Mouse (Mus musculus) embryonic facial prominence, embryonic 15.5 days (tissue): ENCODE data around the gene Clybl. TPM values are rescaled to one million over a fixed set of nuclear protein-coding genes. Genes with fewer than 3 reads are reported as not detected.

ENCODE experiments used
- ATAC-seq: fragments of 200-750 bp; cut with Nextera tagmentation; 2 replicates; pipeline ENCODE4 v1.8.0; 2017; ENCODE audit warnings: low read depth, moderate TSS enrichment; ENCODE audit not compliant: insufficient number of reproducible peaks, low FRiP score, low TSS enrichment
- H3K27ac ChIP-seq: fragments of 300-500 bp; sonication (generic); replicated peaks from 2 replicates; pipeline ENCODE4 v1.5.1; 2015; ENCODE audit warnings: mild to moderate bottlenecking, inconsistent platforms
- H3K27me3 ChIP-seq: fragments of 300-500 bp; sonication (generic); 2 replicates; pipeline ENCODE4 v1.6.1; 2015; ENCODE audit warnings: inconsistent platforms
- H3K36me3 ChIP-seq: fragments of 300-500 bp; sonication (generic); 2 replicates; pipeline ENCODE4 v1.6.1; 2015; ENCODE audit warnings: mild to moderate bottlenecking, inconsistent platforms
- H3K4me1 ChIP-seq: fragments of 300-500 bp; sonication (generic); 2 replicates; pipeline ENCODE4 v1.6.1; 2015; ENCODE audit warnings: inconsistent platforms
- H3K4me2 ChIP-seq: fragments of 300-500 bp; sonication (generic); replicated peaks from 2 replicates; pipeline ENCODE4 v1.6.1; 2015; ENCODE audit warnings: mild to moderate bottlenecking, inconsistent platforms
- H3K4me3 ChIP-seq: fragments of 300-500 bp; sonication (generic); replicated peaks from 2 replicates; pipeline ENCODE4 v1.5.1; 2015; ENCODE audit warnings: mild to moderate bottlenecking, inconsistent platforms
- H3K9ac ChIP-seq: fragments of 300-500 bp; sonication (generic); 2 replicates; pipeline ENCODE4 v1.6.1; 2015; ENCODE audit warnings: inconsistent platforms
- H3K9me3 ChIP-seq: fragments of 300-500 bp; sonication (generic); replicated peaks from 2 replicates; pipeline ENCODE4 v1.6.1; 2016; ENCODE audit warnings: inconsistent platforms
- WGBS: fragments of 180-500 bp; shearing (Covaris S2); methylation state at CpG from one replicate; pipeline ENCODE4 v1.1.7; 2015; 5-methylcytosine and 5-hydroxymethylcytosine counted together
- polyA plus RNA-seq: library from polyadenylated mRNA; unstranded; fragments of >200 nt; fragmentation: Nextera tagmentation; extraction: Ambion mirVana; gene quantifications from 2 replicates; pipeline ENCODE4 v1.2.1, GENCODE M21; 2015

The Clybl gene
- polyA plus RNA-seq, 1 experiment from 2014 or later: 24.0 TPM

- no peak for ATAC-seq
- no peak overlapping the region for H3K4me2 ChIP-seq
- no peaks in the 10 kb centered on the region for H3K9me3 ChIP-seq
- H3K27ac ChIP-seq: no peak overlapping the region
- H3K4me1 ChIP-seq: no peaks in the 10 kb centered on the region; the same call in 1 of the 2 replicates
- H3K9ac ChIP-seq: no peak overlapping the region
- no peaks in the 10 kb centered on the region for H3K36me3 ChIP-seq
- H3K4me3 ChIP-seq: no peak overlapping the region
- H3K27me3 ChIP-seq: peaks cover 18% of the 10 kb centered on the region
Measured at GRCm38 (mm10) chr14:122251346-122251745, 69.8 kb downstream of the Clybl start.

- 6% methylated on average over 21 of the region's 21 CpGs for WGBS
- Histone ChIP-seq H3K9me3 (no peaks in the 10 kb centered on the region), H3K4me3 (no peak overlapping the region), H3K36me3 (no peaks in the 10 kb centered on the region), H3K9ac (no peak overlapping the region), H3K4me1 (no peaks in the 10 kb centered on the region; the same call in 1 of the 2 replicates), H3K27me3 (peaks cover 37% of the 10 kb centered on the region), H3K4me2 (no peak overlapping the region), H3K27ac (no peak overlapping the region)
- ATAC-seq: no peak
Measured at GRCm38 (mm10) chr14:122255562-122256260, 74.2 kb downstream of the Clybl start.

DNA sequence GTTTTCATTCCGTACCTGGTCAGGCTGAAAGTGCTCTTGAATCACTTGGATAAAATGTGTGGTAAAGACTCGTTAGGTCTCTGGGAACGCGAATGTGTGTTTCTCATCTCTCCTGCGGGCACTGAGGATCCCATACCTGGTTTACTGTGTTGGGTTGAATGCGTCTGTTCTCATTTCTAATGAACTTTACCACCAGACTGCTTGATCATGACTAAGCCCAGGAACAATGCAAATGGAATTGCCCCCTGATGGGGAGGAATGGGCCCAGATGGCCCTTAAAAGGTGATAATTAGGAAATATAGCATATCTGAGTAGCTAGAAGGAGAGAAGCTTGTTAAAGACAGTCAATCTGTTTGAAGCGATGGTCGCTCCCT lies 74.7 kb downstream of the Clybl start:
- no peaks in the 10 kb centered on the region for H3K9me3 ChIP-seq
- no peak for ATAC-seq
- no peak overlapping the region for H3K9ac ChIP-seq
- 22% methylated on average over 8 of the region's 8 CpGs for WGBS
- no peaks in the 10 kb centered on the region for H3K36me3 ChIP-seq
- no peak overlapping the region for H3K4me2 ChIP-seq
- no peak overlapping the region for H3K4me3 ChIP-seq
- H3K4me1 ChIP-seq: no peaks in the 10 kb centered on the region; the same call in 1 of the 2 replicates
- H3K27ac ChIP-seq: no peak overlapping the region
- H3K27me3 ChIP-seq: peaks cover 37% of the 10 kb centered on the region

DNA sequence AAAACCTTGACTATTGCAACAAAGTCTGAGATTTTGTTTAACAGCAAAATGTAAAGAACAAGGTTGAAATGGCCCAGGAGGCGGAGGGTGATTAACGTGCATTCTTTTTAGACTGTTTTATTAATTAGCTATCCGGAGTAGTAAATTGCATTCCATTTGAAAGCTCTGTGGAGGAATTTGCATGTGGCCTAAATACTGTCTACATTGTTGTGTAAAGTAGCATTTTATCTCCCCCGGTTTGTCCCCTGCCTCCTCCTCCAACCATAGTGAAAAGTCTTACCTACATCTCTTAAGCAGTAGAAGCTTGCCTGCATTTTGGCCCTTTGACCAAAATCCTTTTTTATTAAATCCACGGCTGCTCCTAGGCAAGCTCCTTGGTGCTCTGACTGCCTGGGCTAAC lies 76.8 kb downstream of the Clybl start:
- Histone ChIP-seq H3K36me3 (no peaks in the 10 kb centered on the region), H3K9me3 (no peaks in the 10 kb centered on the region), H3K4me3 (no peak overlapping the region), H3K27me3 (peaks cover 37% of the 10 kb centered on the region), H3K9ac (no peak overlapping the region), H3K4me1 (no peaks in the 10 kb centered on the region; the same call in 1 of the 2 replicates), H3K27ac (no peak overlapping the region), H3K4me2 (no peak overlapping the region)
- 45% methylated on average over 5 of the region's 5 CpGs for WGBS
- no peak for ATAC-seq

DNA sequence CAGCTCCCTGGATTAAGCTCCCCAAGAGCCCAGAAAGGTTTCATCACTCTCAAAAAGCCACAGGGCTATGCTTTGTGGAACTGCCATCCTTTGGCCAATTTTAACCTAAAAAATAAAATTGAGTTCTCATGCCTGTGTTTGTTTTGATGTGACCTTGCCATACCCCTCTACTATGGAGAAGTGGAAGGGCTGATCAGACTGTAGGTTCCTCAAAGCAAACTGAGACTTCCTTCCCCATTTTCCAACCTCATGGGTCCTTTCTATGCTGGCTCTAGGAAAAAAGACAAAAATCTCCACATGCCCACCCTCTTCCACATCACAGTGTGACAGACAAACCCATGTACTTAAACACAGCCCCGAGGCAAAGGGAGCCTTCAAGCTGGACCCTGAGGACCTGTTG lies 79.7 kb downstream of the Clybl start:
- Histone ChIP-seq H3K4me3 (no peak overlapping the region), H3K27ac (no peak overlapping the region), H3K9me3 (no peaks in the 10 kb centered on the region), H3K27me3 (peaks cover 20% of the 10 kb centered on the region), H3K36me3 (no peaks in the 10 kb centered on the region), H3K4me1 (no peaks in the 10 kb centered on the region), H3K9ac (no peak overlapping the region), H3K4me2 (no peak overlapping the region)
- ATAC-seq: no peak
- whole genome bisulfite sequencing: 84% methylated on average over 1 of the region's 1 CpGs

DNA sequence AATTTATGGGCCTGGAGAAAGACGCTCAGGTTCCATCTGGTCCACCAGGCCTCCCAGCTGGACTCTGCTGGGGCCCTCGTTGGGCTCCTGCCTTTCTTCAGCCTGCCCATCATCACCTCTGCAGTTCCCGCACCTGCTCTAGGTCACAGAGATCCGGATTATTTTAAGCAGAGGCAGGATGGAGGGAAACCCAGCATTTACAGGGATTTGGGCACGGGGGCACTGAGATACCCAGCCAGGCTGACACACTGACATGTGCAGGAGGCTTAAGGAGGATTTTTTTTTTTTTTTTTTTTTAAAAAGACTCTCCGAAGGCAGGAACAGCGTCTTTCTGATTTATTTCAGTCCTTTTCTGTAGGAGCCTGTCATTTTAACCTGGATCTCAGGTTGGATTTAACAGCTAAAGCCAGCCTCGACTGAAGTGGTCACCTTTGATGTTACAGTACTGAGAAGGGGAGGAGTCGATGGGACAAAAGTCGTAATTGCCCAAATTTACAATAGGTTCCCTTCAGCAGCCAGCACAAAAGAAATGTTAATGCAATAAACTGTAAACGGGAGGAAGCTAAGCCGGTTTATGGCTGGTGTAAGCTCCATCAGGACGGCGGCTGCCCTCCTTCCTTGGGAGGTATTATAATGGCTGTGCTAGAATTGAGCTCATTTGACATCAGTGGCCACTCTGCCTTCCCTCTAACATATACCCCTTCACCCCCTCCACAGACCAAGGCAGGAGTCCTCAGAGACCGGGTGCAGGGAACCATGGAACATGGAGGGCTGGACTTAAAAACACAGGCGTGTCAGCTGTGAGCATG lies 81.6 kb downstream of the Clybl start:
- WGBS: 45% methylated on average over 16 of the region's 16 CpGs

DNA sequence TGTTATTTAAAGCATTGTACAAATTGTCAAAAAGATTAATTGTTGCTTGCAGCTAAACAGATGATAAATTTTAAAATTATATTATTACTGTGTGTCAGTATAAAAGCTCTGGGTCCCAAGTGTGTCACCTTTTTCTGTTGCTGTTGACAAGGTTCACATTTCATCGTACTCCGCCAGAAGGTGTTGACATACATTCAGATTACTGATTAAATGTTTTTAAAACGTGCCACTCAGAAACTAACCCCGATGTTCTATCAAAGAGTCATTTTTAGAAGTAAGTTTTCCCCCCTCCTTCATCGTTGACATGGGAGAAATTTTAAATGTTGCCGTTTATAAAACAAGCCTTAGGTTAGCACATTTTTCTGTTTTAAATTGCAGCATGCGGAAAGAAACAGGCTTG lies 83.7 kb downstream of the Clybl start:
- Histone ChIP-seq H3K4me1 (no peaks in the 10 kb centered on the region), H3K36me3 (no peaks in the 10 kb centered on the region), H3K9ac (no peak overlapping the region), H3K27me3 (no peaks in the 10 kb centered on the region), H3K27ac (no peak overlapping the region), H3K4me3 (no peak overlapping the region), H3K9me3 (no peaks in the 10 kb centered on the region), H3K4me2 (no peak overlapping the region)
- 58% methylated on average over 7 of the region's 7 CpGs for WGBS
- no peak for ATAC-seq

More for the DNA sequence above, 81.6 kb downstream of the Clybl start:
- Histone ChIP-seq H3K4me1 (no peaks in the 10 kb centered on the region), H3K27ac (no peak overlapping the region), H3K27me3 (peaks cover 8% of the 10 kb centered on the region; the same call in 1 of the 2 replicates), H3K9ac (no peak overlapping the region), H3K4me3 (no peak overlapping the region), H3K4me2 (no peak overlapping the region), H3K9me3 (no peaks in the 10 kb centered on the region), H3K36me3 (no peaks in the 10 kb centered on the region)
- ATAC-seq: no peak

- Histone ChIP-seq H3K27ac (no peak overlapping the region), H3K4me1 (peaks cover 5% of the 10 kb centered on the region; the same call in 1 of the 2 replicates), H3K27me3 (no peaks in the 10 kb centered on the region), H3K4me3 (no peak overlapping the region), H3K9ac (no peak overlapping the region), H3K36me3 (no peaks in the 10 kb centered on the region), H3K9me3 (no peaks in the 10 kb centered on the region), H3K4me2 (no peak overlapping the region)
- 26% methylated on average over 4 of the region's 4 CpGs for WGBS
- no peak for ATAC-seq
Measured at GRCm38 (mm10) chr14:122267590-122267989, 86.1 kb downstream of the Clybl start.

- H3K4me3 ChIP-seq: no peak overlapping the region
- H3K4me1 ChIP-seq: peaks cover 5% of the 10 kb centered on the region; the same call in 1 of the 2 replicates
- H3K36me3 ChIP-seq: no peaks in the 10 kb centered on the region
- H3K4me2 ChIP-seq: no peak overlapping the region
- no peaks in the 10 kb centered on the region for H3K27me3 ChIP-seq
- no peak overlapping the region for H3K9ac ChIP-seq
- no peaks in the 10 kb centered on the region for H3K9me3 ChIP-seq
- H3K27ac ChIP-seq: no peak overlapping the region
- WGBS: 42% methylated on average over 14 of the region's 14 CpGs
- ATAC-seq: no peak
Measured at GRCm38 (mm10) chr14:122271104-122271746, 89.7 kb downstream of the Clybl start.

GRCm38 (mm10) chr14:122277142-122277541 lies 95.6 kb downstream of the Clybl start:
- Histone ChIP-seq H3K27ac (no peak overlapping the region), H3K4me1 (peaks cover 3% of the 10 kb centered on the region; the same call in 1 of the 2 replicates), H3K9me3 (no peaks in the 10 kb centered on the region), H3K4me3 (no peak overlapping the region), H3K9ac (no peak overlapping the region), H3K4me2 (no peak overlapping the region), H3K27me3 (peaks cover 24% of the 10 kb centered on the region; the same call in 1 of the 2 replicates), H3K36me3 (no peaks in the 10 kb centered on the region)
- 89% methylated on average over 8 of the region's 8 CpGs for WGBS
- ATAC-seq: no peak
